Mouse (Mus musculus): ENCODE measurements around the gene Ggt6.

- TF ChIP-seq CHD2 (IDR thresholded peaks at IDR 0.05; ENCODE audit: low read length) (no peak), ZC3H11A (IDR thresholded peaks at IDR 0.05; ENCODE audit: low read depth, low read length) (no peak)
These were observed 34.7 kb downstream of the Ggt6 start for GRCm38 (mm10) chr11:72470004-72470403.

Data from MEL (cell line).